Mouse (Mus musculus) CH12.LX (cell line): Measurements from ENCODE around the gene Creg2. TPM values are rescaled to one million over a fixed set of nuclear protein-coding genes. Genes with fewer than 3 reads are reported as not detected.
"Not testable (repeated sequence)": the region's sequence is repeated elsewhere in the genome, so short reads cannot be mapped to it uniquely, and the experiment has no call there.

Experiments used
- DNase-seq: peaks from one replicate; pipeline ENCODE4 v3.0.0-alpha.2; 2013; ENCODE audit errors: extremely low read depth
- H3K27ac ChIP-seq: 2 replicates; pipeline ENCODE4 v1.5.1; 2012; ENCODE audit warnings: low read depth, mild to moderate bottlenecking, control low read depth, moderate library complexity; ENCODE audit not compliant: insufficient read depth
- H3K27me3 ChIP-seq: replicated peaks from 2 replicates; pipeline ENCODE3; 2012; ENCODE audit warnings: inconsistent platforms
- H3K36me3 ChIP-seq, 2 experiments: replicated peaks in 1 of 2; 2 replicates each; pipeline versions ENCODE3 to v1.6.1; 2012; ENCODE audit warnings: inconsistent platforms in 1 of 2, low read length in 1 of 2, mild to moderate bottlenecking in 1 of 2, mixed read lengths in 1 of 2, moderate library complexity in 1 of 2; ENCODE audit not compliant: control insufficient read depth in 1 of 2, insufficient read depth in 1 of 2
- H3K4me1 ChIP-seq, 2 experiments: 2 replicates each; pipeline ENCODE4 v1.6.1; 2012; ENCODE audit warnings: inconsistent platforms in 1 of 2, moderate library complexity in 1 of 2; ENCODE audit not compliant: insufficient read depth in 2 of 2, control insufficient read depth in 1 of 2
- H3K4me2 ChIP-seq: 2 replicates; pipeline ENCODE4 v1.6.1; 2012; ENCODE audit warnings: low read depth, mild to moderate bottlenecking, control low read depth; ENCODE audit not compliant: poor library complexity, insufficient read depth, severe bottlenecking
- H3K4me3 ChIP-seq, 3 experiments: fragments of 150-350 bp in 1 of 3; sonication (generic) in 1 of 3; replicated peaks in 1 of 3; 2 replicates each; pipeline versions ENCODE3 to v1.5.1; 2011 to 2012; ENCODE audit warnings: low read depth in 2 of 3, low read length in 2 of 3, mild to moderate bottlenecking in 2 of 3, moderate library complexity in 2 of 3, control low read depth in 1 of 3, improper control_type of control experiment in 1 of 3, inconsistent platforms in 1 of 3, mixed read lengths in 1 of 3; ENCODE audit not compliant: poor library complexity in 1 of 3
- H3K79me2 ChIP-seq: replicated peaks from 2 replicates; pipeline ENCODE4 v1.6.1; 2012; ENCODE audit warnings: mild to moderate bottlenecking, moderate library complexity; ENCODE audit not compliant: control insufficient read depth, poor library complexity, insufficient read depth, severe bottlenecking; ENCODE audit errors: extremely low read depth
- H3K9ac ChIP-seq: 2 replicates; pipeline ENCODE4 v1.6.1; 2012; ENCODE audit warnings: low read depth, mild to moderate bottlenecking, control low read depth, moderate library complexity; ENCODE audit not compliant: insufficient read depth
- H3K9me3 ChIP-seq: replicated peaks from 2 replicates; pipeline ENCODE3; 2012; ENCODE audit warnings: low read length, inconsistent platforms, mixed read lengths
- CHD2 ChIP-seq: IDR thresholded peaks from 2 replicates; pipeline ENCODE4 v1.6.1; 2011; ENCODE audit warnings: low read length, improper control_type of control experiment
- CTCF ChIP-seq, 2 experiments: IDR thresholded peaks in 1 of 2; conservative IDR thresholded peaks in 1 of 2; 2 replicates each; pipeline ENCODE4 v1.5.1; 2011 to 2012; ENCODE audit warnings: low read depth in 2 of 2, low read length in 2 of 2, improper control_type of control experiment in 1 of 2, inconsistent platforms in 1 of 2, mild to moderate bottlenecking in 1 of 2, moderate library complexity in 1 of 2
- E2F4 ChIP-seq: IDR thresholded peaks from 2 replicates; pipeline ENCODE4 v1.6.1; 2011; ENCODE audit warnings: low read depth, low read length, improper control_type of control experiment; ENCODE audit not compliant: insufficient replicate concordance
- ELF1 ChIP-seq: IDR thresholded peaks from 2 replicates; pipeline ENCODE4 v1.6.1; 2014; ENCODE audit warnings: low read depth, mild to moderate bottlenecking, inconsistent platforms, low read length, improper control_type of control experiment
- ETS1 ChIP-seq: conservative IDR thresholded peaks from 2 replicates; pipeline ENCODE4 v1.6.1; 2012; ENCODE audit warnings: low read depth, mild to moderate bottlenecking, inconsistent platforms, low read length, improper control_type of control experiment, moderate library complexity
- IRF4 ChIP-seq: IDR thresholded peaks from 2 replicates; pipeline ENCODE4 v1.6.1; 2014; ENCODE audit warnings: low read depth, mild to moderate bottlenecking, inconsistent platforms, low read length, improper control_type of control experiment
- JUN ChIP-seq: IDR thresholded peaks from 2 replicates; pipeline ENCODE4 v1.6.1; 2011; ENCODE audit warnings: low read depth, mild to moderate bottlenecking, low read length, improper control_type of control experiment, moderate library complexity; ENCODE audit not compliant: insufficient read depth
- JUND ChIP-seq: conservative IDR thresholded peaks from 2 replicates; pipeline ENCODE4 v1.6.1; 2011; ENCODE audit warnings: low read depth, low read length, improper control_type of control experiment
- KAT2A ChIP-seq: IDR thresholded peaks from 2 replicates; pipeline ENCODE4 v1.6.1; 2012; ENCODE audit warnings: low read length, improper control_type of control experiment, inconsistent platforms; ENCODE audit not compliant: insufficient replicate concordance
- MAFK ChIP-seq: IDR thresholded peaks from 2 replicates; pipeline ENCODE4 v1.6.1; 2011; ENCODE audit warnings: low read length, improper control_type of control experiment; ENCODE audit not compliant: insufficient replicate concordance
- MYC ChIP-seq: IDR thresholded peaks from 2 replicates; pipeline ENCODE4 v1.6.1; 2011; ENCODE audit warnings: low read depth, mild to moderate bottlenecking, improper control_type of control experiment, low read length
- NELFE ChIP-seq: IDR thresholded peaks from 2 replicates; pipeline ENCODE4 v1.6.1; 2011; ENCODE audit warnings: low read depth, low read length, improper control_type of control experiment
- NRF1 ChIP-seq: IDR thresholded peaks from 2 replicates; pipeline ENCODE4 v1.6.1; 2014; ENCODE audit warnings: low read depth, mild to moderate bottlenecking, inconsistent platforms, low read length, improper control_type of control experiment, moderate library complexity
- PAX5 ChIP-seq: IDR thresholded peaks from 2 replicates; pipeline ENCODE4 v1.6.1; 2012; ENCODE audit warnings: low read length, inconsistent platforms, mixed read lengths
- RCOR1 ChIP-seq: conservative IDR thresholded peaks from 2 replicates; pipeline ENCODE4 v1.6.1; 2012; ENCODE audit warnings: low read depth, mild to moderate bottlenecking, inconsistent platforms, low read length, improper control_type of control experiment
- SIN3A ChIP-seq: IDR thresholded peaks from 2 replicates; pipeline ENCODE4 v1.6.1; 2012; ENCODE audit warnings: low read length, improper control_type of control experiment, inconsistent platforms
- SMC3 ChIP-seq: IDR thresholded peaks from 2 replicates; pipeline ENCODE4 v1.6.1; 2011; ENCODE audit warnings: low read depth, low read length, improper control_type of control experiment
- TBP ChIP-seq: conservative IDR thresholded peaks from 2 replicates; pipeline ENCODE4 v1.6.1; 2011; ENCODE audit warnings: low read depth, low read length, improper control_type of control experiment
- UBTF ChIP-seq: IDR thresholded peaks from 2 replicates; pipeline ENCODE4 v1.6.1; 2012; ENCODE audit warnings: low read depth, mild to moderate bottlenecking, inconsistent platforms, low read length, improper control_type of control experiment, moderate library complexity
- USF1 ChIP-seq: IDR thresholded peaks from 2 replicates; pipeline ENCODE4 v1.6.1; 2014; ENCODE audit warnings: low read depth, mild to moderate bottlenecking, inconsistent platforms, low read length, improper control_type of control experiment
- ZC3H11A ChIP-seq: IDR thresholded peaks from 2 replicates; pipeline ENCODE4 v1.6.1; 2012; ENCODE audit warnings: low read depth, mild to moderate bottlenecking, inconsistent platforms, low read length, improper control_type of control experiment
- ZMIZ1 ChIP-seq: IDR thresholded peaks from 2 replicates; pipeline ENCODE4 v1.6.1; 2012; ENCODE audit warnings: low read depth, mild to moderate bottlenecking, inconsistent platforms, low read length, improper control_type of control experiment
- dilution Hi-C: fragments of 300-500 bp; cut with MboI; formaldehyde crosslinking; loops from 2 replicates; pipeline ENCODE4 v1.14.3; 2020; ENCODE audit warnings: low sequenced_read_pairs; ENCODE audit not compliant: extremely low pct_unique_long_range_greater_than_20kb, extremely low pct_ligation_motif_present
- in situ Hi-C: fragments of 300-500 bp; cut with MboI; formaldehyde crosslinking; loops from 3 replicates; pipeline ENCODE4 v1.14.3; 2019; ENCODE audit warnings: low sequenced_read_pairs, low pct_ligation_motif_present, low pct_unique_long_range_greater_than_20kb, mixed read lengths
- polyA plus RNA-seq: library from polyadenylated mRNA; unstranded; fragments of >175 nt; gene quantifications from 2 replicates; pipeline ENCODE4 v1.2.1, GENCODE M21; 2012; ENCODE audit warnings: low read depth; ENCODE audit not compliant: insufficient read length
- total RNA-seq, 2 experiments: library from RNA; depleted of rRNA; stranded (reverse); fragments of 300-350 nt in 1 of 2; fragments of >200 nt in 1 of 2; gene quantifications; 2 replicates each; pipeline ENCODE4 v1.2.3; 2012 to 2014

Gene Creg2
- total and polyA plus RNA-seq, 3 experiments: not detected

DNA sequence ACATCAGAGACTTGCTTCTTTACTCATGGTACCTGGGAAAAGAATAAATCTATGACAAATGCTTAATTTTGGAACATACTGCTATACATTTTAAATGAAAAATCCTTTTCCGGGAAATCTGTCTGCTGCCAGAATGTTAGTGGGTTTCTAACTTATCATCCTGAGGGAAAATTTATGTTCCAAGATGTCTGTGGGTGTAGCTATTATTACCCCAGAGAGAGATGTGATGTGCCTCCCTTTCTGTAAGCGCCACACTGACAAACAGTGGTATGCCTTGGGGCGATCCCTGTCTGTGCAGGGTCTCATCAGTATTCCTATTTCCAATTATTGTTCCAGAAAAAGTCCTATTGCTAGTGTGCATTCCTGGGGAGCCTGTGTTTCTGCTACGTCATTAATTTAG is 11.8 kb upstream of the Creg2 start:
- no peak overlapping the region for H3K9ac ChIP-seq
- DNase-seq: no peak
- H3K79me2 ChIP-seq: no peaks in the 10 kb centered on the region
- no peak overlapping the region for H3K4me3 ChIP-seq
- no peaks in the 10 kb centered on the region for H3K9me3 ChIP-seq
- H3K4me1 ChIP-seq: no peaks in the 10 kb centered on the region
- no peak overlapping the region for H3K4me2 ChIP-seq
- TF ChIP-seq CHD2: no peak
- TF ChIP-seq SIN3A: no peak
- TF ChIP-seq ZC3H11A: no peak
- TF ChIP-seq MYC: no peak
- TF ChIP-seq USF1: no peak
- no peak for TF ChIP-seq ETS1
- TF ChIP-seq RCOR1: no peak
- no peak for TF ChIP-seq ZMIZ1
- TF ChIP-seq TBP: no peak
- TF ChIP-seq NRF1: no peak
- no peak for TF ChIP-seq KAT2A
- no peak for TF ChIP-seq JUN
- TF ChIP-seq IRF4: no peak
- TF ChIP-seq MAFK: no peak
- TF ChIP-seq JUND: no peak
- TF ChIP-seq SMC3: no peak
- TF ChIP-seq E2F4: no peak
- no peak for TF ChIP-seq UBTF
- no peak for TF ChIP-seq ELF1
- TF ChIP-seq CTCF (conservative IDR thresholded peaks at IDR 0.05 in 1 of 2, IDR thresholded peaks at IDR 0.05 in 1 of 2; ENCODE audit: low read depth in 2 of 2, low read length in 2 of 2): no peak
- H3K36me3 ChIP-seq: no peaks in the 10 kb centered on the region
- H3K27ac ChIP-seq: no peak overlapping the region
- in situ Hi-C loops (no loop called here), dilution Hi-C loops (no loop called here)
- H3K27me3 ChIP-seq: no peaks in the 10 kb centered on the region

DNA sequence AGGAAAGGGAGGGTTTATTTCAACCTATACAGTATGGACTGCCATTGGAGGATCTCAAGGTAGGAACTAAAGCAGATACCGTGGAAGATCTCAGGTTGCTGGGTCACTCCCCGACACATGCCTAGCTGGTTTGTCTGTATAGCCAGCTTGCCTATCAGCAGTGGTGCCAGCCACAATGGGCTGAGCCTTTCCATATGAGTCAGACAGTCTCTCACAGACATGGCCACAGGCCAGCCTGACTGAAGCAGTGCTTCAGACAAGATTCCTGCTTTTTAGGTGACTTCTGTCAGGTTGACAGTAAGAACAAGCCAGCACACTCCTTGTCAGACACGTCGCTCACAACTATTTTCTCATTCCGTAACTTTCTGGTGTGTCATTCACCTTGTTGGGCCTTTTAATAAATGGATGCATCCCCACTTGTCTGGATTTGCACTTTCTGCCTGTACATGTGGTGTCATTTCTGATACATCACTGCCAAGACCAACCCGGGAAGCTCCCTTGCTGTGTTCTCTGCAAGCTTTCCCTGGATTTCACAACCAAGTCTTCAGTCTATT is 5.8 kb upstream of the Creg2 start:
- TF ChIP-seq PAX5 (no peak), NELFE (no peak), MAFK (no peak)
- Histone ChIP-seq H3K27ac (no peak overlapping the region), H3K27me3 (no peaks in the 10 kb centered on the region)

DNA sequence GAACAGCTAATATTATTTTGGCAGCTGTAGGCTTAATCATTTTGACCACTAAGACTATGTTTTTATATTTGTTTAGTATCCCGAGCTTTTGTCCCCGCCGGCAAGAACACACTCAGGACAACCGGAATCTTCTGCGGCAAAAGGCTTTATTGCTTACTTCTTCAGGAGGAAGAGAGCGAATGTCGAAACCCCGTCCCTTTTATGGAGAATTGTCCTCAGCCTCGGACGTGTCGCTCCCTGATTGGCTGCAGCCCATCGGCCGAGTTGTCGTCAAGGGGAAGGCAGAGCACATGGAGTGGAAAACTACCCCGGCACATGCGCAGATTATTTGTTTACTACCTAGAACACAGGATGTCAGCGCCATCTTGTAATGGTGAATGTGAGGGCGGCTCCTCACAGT is 3.6 kb upstream of the Creg2 start:
- Histone ChIP-seq H3K9me3 (peaks cover 12% of the 10 kb centered on the region), H3K4me1 (peaks cover 2 to 14% of the 10 kb centered on the region in 2 experiments; a peak in 2 of 4 replicates)
- H3K4me2 ChIP-seq, H3K27ac ChIP-seq, DNase-seq, in situ Hi-C loops, H3K36me3 ChIP-seq, dilution Hi-C loops, H3K79me2 ChIP-seq, H3K4me3 ChIP-seq, H3K9ac ChIP-seq, H3K27me3 ChIP-seq: not testable (repeated sequence)

More for the DNA sequence above, 5.8 kb upstream of the Creg2 start:
- in situ Hi-C loops: no loop called here
- Histone ChIP-seq H3K4me1 (peaks cover under 1 to 12% of the 10 kb centered on the region in 2 experiments; a peak in 2 of 4 replicates), H3K9me3 (no peaks in the 10 kb centered on the region), H3K4me2 (no peak overlapping the region), H3K79me2 (no peaks in the 10 kb centered on the region), H3K9ac (no peak overlapping the region), H3K4me3 (no peak overlapping the region), H3K36me3 (no peaks in the 10 kb centered on the region)
- dilution Hi-C loops: no loop called here
- DNase-seq: no peak
